Mouse (Mus musculus) hematopoietic multipotent progenitor cell, adult 10-12 weeks (in vitro differentiated cells): ENCODE results near the gene Slfn2. TPM values are rescaled to one million over a fixed set of nuclear protein-coding genes. Genes with fewer than 3 reads are reported as not detected.

Experiments used
- polyA plus RNA-seq: library from polyadenylated mRNA; stranded (reverse); fragments of >175 nt; gene quantifications from 2 replicates; pipeline ENCODE4 v1.2.3, GENCODE M21; 2012; ENCODE audit warnings: low replicate concordance

The Slfn2 gene
- polyA plus RNA-seq = 10.8 and 26.5 TPM in 2 replicates

GRCm38 (mm10) chr11:83064946-83065345 lies at the start of gene Slfn2:
Slfn2 (plus strand) TSS chr11:83065112.

GRCm38 (mm10) chr11:83020621-83021020 lies 44.3 kb upstream of the Slfn2 start, which contains the start of gene Slfn8:
Slfn8 (minus strand) TSS chr11:83020810.

GRCm38 (mm10) chr11:83116597-83117227 lies 51.8 kb downstream of the Slfn2 start, which contains the start of gene Slfn1:
Slfn1 (plus strand) TSS chr11:83116849.

Other genes starting within 250 kb of the Slfn2 start
- 7.1 and 23.2 TPM in 2 replicates for gene Rffl, start 193.9 kb upstream of the Slfn2 start, polyA plus RNA-seq
- gene Rad51d, start 174.5 kb upstream of the Slfn2 start, polyA plus RNA-seq = 13.1 and 13.3 TPM in 2 replicates
- not detected in 2 replicates for gene Fndc8, start 173.0 kb upstream of the Slfn2 start, polyA plus RNA-seq
- 27.6 and 35.0 TPM in 2 replicates for gene Nle1, start 156.7 kb upstream of the Slfn2 start, polyA plus RNA-seq
- gene Unc45b, start 154.6 kb upstream of the Slfn2 start, polyA plus RNA-seq = 0.08 TPM in 1 of 2 replicates, not detected in the other
- 3.3 and 6.3 TPM in 2 replicates for gene Slfn5, start 113.8 kb upstream of the Slfn2 start, polyA plus RNA-seq
- gene Slfn9, start 73.3 kb upstream of the Slfn2 start, polyA plus RNA-seq = 2.2 and 2.5 TPM in 2 replicates
- 11.8 and 12.1 TPM in 2 replicates for gene Slfn8, start 44.3 kb upstream of the Slfn2 start, polyA plus RNA-seq
- 9.3 and 9.7 TPM in 2 replicates for gene Slfn1, start 51.7 kb downstream of the Slfn2 start, polyA plus RNA-seq
- 1.4 and 2.3 TPM in 2 replicates for gene Slfn4, start 110.1 kb downstream of the Slfn2 start, polyA plus RNA-seq
- 0.18 and 0.36 TPM in 2 replicates for gene Slfn3, start 126.2 kb downstream of the Slfn2 start, polyA plus RNA-seq
- 0.05 and 1.3 TPM in 2 replicates for gene Slfn14, start 221.6 kb downstream of the Slfn2 start, polyA plus RNA-seq
- 27.6 and 29.1 TPM in 2 replicates for gene Ap2b1, start 233.9 kb downstream of the Slfn2 start, polyA plus RNA-seq
- gene Pex12, start 237.5 kb downstream of the Slfn2 start, polyA plus RNA-seq = 4.2 and 9.9 TPM in 2 replicates